Mouse (Mus musculus) neural tube, embryonic 14.5 days (tissue): ENCODE measurements around the gene Taf1a. TPM values are rescaled to one million over a fixed set of nuclear protein-coding genes. Genes with fewer than 3 reads are reported as not detected.

Experiments
- ATAC-seq: fragments of 200-750 bp; cut with Nextera tagmentation; 2 replicates; pipeline ENCODE4 v1.8.0; 2017; ENCODE audit warnings: low read depth, mild to moderate bottlenecking, moderate TSS enrichment, moderate library complexity
- H3K27ac ChIP-seq: fragments of 300-500 bp; sonication (generic); 2 replicates; pipeline ENCODE4 v1.5.1; 2014; ENCODE audit warnings: low read depth, mild to moderate bottlenecking, control low read depth, low read length, moderate library complexity, mixed read lengths
- H3K27me3 ChIP-seq: fragments of 300-500 bp; sonication (generic); 2 replicates; pipeline ENCODE4 v1.6.1; 2014; ENCODE audit warnings: low read length; ENCODE audit not compliant: control insufficient read depth, insufficient read depth
- H3K36me3 ChIP-seq: fragments of 300-500 bp; sonication (generic); 2 replicates; pipeline ENCODE4 v1.6.1; 2014; ENCODE audit warnings: low read length, mixed read lengths; ENCODE audit not compliant: control insufficient read depth, insufficient read depth
- H3K4me1 ChIP-seq: fragments of 300-500 bp; sonication (generic); 2 replicates; pipeline ENCODE4 v1.6.1; 2014; ENCODE audit warnings: low read length; ENCODE audit not compliant: control insufficient read depth, insufficient read depth
- H3K4me2 ChIP-seq: fragments of 300-500 bp; sonication (generic); 2 replicates; pipeline ENCODE4 v1.6.1; 2014; ENCODE audit warnings: mild to moderate bottlenecking, low read depth, low read length, control low read depth
- H3K4me3 ChIP-seq: fragments of 300-500 bp; sonication (generic); 2 replicates; pipeline ENCODE4 v1.5.1; 2014; ENCODE audit warnings: low read depth, low read length, control low read depth, mixed read lengths
- H3K9ac ChIP-seq: fragments of 300-500 bp; sonication (generic); replicated peaks from 2 replicates; pipeline ENCODE4 v1.6.1; 2014; ENCODE audit warnings: low read depth, mild to moderate bottlenecking, control low read depth, low read length, mixed read lengths
- H3K9me3 ChIP-seq: fragments of 300-500 bp; sonication (generic); 2 replicates; pipeline ENCODE4 v1.6.1; 2016; ENCODE audit warnings: low read length; ENCODE audit not compliant: control insufficient read depth
- WGBS: fragments of 180-500 bp; shearing (Covaris S2); extraction: QIAGEN DNeasy Blood & Tissue Kit; methylation state at CpG from one replicate; pipeline ENCODE4 v1.1.7; 2014; 5-methylcytosine and 5-hydroxymethylcytosine counted together
- polyA plus RNA-seq: library from polyadenylated mRNA; unstranded; fragments of >200 nt; fragmentation: Nextera tagmentation; extraction: Ambion mirVana; gene quantifications from 2 replicates; pipeline ENCODE4 v1.2.1, GENCODE M21; 2014

Taf1a gene
- polyA plus RNA-seq, 1 experiment from 2014 or later, result 17.2 TPM

DNA sequence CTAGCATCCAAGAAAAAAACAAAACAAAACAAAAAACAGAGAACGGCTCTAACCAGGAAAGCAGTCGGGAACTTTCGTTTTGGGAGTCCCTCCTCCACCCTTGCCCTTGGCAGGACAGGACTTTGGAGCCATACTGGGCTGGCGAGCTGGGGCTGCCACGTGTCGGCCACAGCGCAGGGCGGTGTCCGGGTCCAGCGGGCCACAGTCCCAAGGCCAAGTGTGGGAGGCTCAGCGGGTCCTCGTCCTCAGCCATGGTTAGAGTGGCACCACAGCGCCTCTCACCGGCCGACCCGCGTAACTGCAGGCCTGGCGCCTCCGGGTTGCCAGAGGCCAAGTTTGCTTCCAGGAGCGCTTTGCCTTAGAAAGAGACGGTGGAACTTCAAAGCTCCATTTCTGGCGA is 50.3 kb downstream of the Taf1a start:
- no peak overlapping the region for H3K27ac ChIP-seq
- WGBS, result 33% methylated on average over 22 of the region's 22 CpGs
- no peak overlapping the region; the same call in 1 of the 2 replicates for H3K9ac ChIP-seq
- H3K36me3 ChIP-seq, result no peaks in the 10 kb centered on the region
- H3K9me3 ChIP-seq, result no peaks in the 10 kb centered on the region
- H3K27me3 ChIP-seq, result no peaks in the 10 kb centered on the region
- no peak overlapping the region for H3K4me2 ChIP-seq
- no peak for ATAC-seq
- no peak overlapping the region for H3K4me3 ChIP-seq
- no peaks in the 10 kb centered on the region for H3K4me1 ChIP-seq

DNA sequence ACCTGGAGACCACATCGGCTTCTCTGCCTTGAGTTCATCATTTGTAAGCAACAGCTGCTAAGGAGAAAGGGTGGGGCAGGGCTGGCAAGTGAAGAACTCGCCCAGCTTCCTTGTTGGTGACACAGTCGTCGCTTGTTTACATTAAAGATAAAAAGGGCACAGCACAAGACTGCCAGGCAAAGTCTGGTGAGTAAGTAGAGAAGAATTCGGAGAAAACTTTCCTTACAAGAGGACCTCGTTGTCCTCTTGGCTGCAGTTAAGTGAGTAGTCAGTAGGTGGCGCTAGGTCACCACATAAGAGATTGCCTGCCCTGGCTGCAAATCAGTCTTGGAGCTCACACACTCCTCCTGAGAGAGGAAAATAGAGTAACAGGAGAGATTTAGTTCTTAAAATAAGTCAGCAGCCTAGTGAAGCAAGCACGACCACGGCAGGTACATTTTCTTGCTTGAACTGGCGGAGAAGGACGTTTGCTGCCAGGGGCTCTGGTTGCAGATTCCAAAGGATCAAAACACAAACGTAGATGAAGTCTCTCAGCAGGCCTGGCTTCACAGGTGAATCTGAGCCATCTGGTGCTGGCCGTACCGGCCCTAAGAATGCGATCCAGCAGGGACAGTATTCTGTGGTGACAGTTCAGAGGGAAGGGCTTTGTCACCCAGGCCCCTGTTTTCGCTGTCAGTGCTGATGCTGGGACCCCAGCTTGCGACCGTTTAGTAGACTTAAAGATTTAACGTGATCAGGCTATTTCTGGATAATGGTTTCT is 53.4 kb downstream of the Taf1a start:
- Histone ChIP-seq H3K4me3 (no peak overlapping the region), H3K27ac (no peak overlapping the region), H3K36me3 (no peaks in the 10 kb centered on the region), H3K4me2 (no peak overlapping the region), H3K27me3 (no peaks in the 10 kb centered on the region), H3K9ac (no peak overlapping the region), H3K4me1 (no peaks in the 10 kb centered on the region), H3K9me3 (no peaks in the 10 kb centered on the region)
- 24% methylated on average over 19 of the region's 19 CpGs for WGBS
- ATAC-seq, result peak; percentile 63

- Histone ChIP-seq H3K27ac (no peak overlapping the region), H3K9ac (no peak overlapping the region)
- peak; percentile 41; the same call in 1 of the 2 replicates for ATAC-seq
Measured at GRCm38 (mm10) chr1:183453066-183453465, 64.3 kb downstream of the Taf1a start.

More at GRCm38 (mm10) chr1:183453066-183453465, 64.3 kb downstream of the Taf1a start:
- H3K9me3 ChIP-seq, result no peaks in the 10 kb centered on the region
- no peak overlapping the region for H3K4me2 ChIP-seq
- WGBS, result 22% methylated on average over 3 of the region's 3 CpGs
- no peaks in the 10 kb centered on the region for H3K27me3 ChIP-seq
- H3K36me3 ChIP-seq, result no peaks in the 10 kb centered on the region
- H3K4me1 ChIP-seq, result no peaks in the 10 kb centered on the region
- H3K4me3 ChIP-seq, result no peak overlapping the region

Other genes with a start within 250 kb of the Taf1a start
- gene Disp1, start 167.5 kb upstream of the Taf1a start, polyA plus RNA-seq, result 9.7 TPM in 2 replicates
- gene Aida, start 92.4 kb upstream of the Taf1a start, polyA plus RNA-seq, result 29.0 and 29.2 TPM in 2 replicates
- 122 and 135 TPM in 2 replicates for gene Brox, start 91.7 kb upstream of the Taf1a start, polyA plus RNA-seq
- 112 and 134 TPM in 2 replicates for gene Mia3, start 19.4 kb upstream of the Taf1a start, polyA plus RNA-seq
- 0.12 and 0.36 TPM in 2 replicates for gene Hhipl2, start 29.2 kb downstream of the Taf1a start, polyA plus RNA-seq